Mouse (Mus musculus): ENCODE measurements around the gene Pde1a.

GRCm38 (mm10) chr2:80074046-80074445, 55.2 kb downstream of the Pde1a start:
- TF ChIP-seq POLR2A (IDR thresholded peaks at IDR 0.05; ENCODE audit: control insufficient read depth, extremely low read depth, insufficient read depth, low read length, poor library complexity) (no peak), CTCF (IDR thresholded peaks at IDR 0.05; ENCODE audit: borderline replicate concordance, control insufficient read depth, extremely low read depth, insufficient read depth, low read length, poor library complexity) (no peak)
